Mouse (Mus musculus) forebrain, postnatal 0 days (tissue): Measurements from ENCODE around the gene Slc17a5. TPM values are rescaled to one million over a fixed set of nuclear protein-coding genes. Genes with fewer than 3 reads are reported as not detected.

Experiments
- ATAC-seq: fragments of 200-750 bp; cut with Nextera tagmentation; 2 replicates; pipeline ENCODE4 v1.8.0; 2017; ENCODE audit warnings: mild to moderate bottlenecking, moderate library complexity
- DNase-seq: peaks from one replicate; pipeline ENCODE4 v3.0.0-alpha.2; 2015
- H3K27ac ChIP-seq: fragments of 300-500 bp; sonication (generic); 2 replicates; pipeline ENCODE4 v1.5.1; 2014; ENCODE audit warnings: low read depth, mild to moderate bottlenecking, antibody characterized with exemption, low read length, moderate library complexity, mixed read lengths
- H3K27me3 ChIP-seq: fragments of 300-500 bp; sonication (generic); 2 replicates; pipeline ENCODE4 v1.6.1; 2014; ENCODE audit warnings: mild to moderate bottlenecking, low read length, mixed read lengths; ENCODE audit not compliant: insufficient read depth
- H3K36me3 ChIP-seq: fragments of 300-500 bp; sonication (generic); 2 replicates; pipeline ENCODE4 v1.6.1; 2014; ENCODE audit warnings: mild to moderate bottlenecking, moderate library complexity; ENCODE audit not compliant: insufficient read depth
- H3K4me1 ChIP-seq: fragments of 300-500 bp; sonication (generic); 2 replicates; pipeline ENCODE4 v1.6.1; 2014; ENCODE audit warnings: antibody characterized with exemption; ENCODE audit not compliant: insufficient read depth
- H3K4me2 ChIP-seq: fragments of 300-500 bp; sonication (generic); 2 replicates; pipeline ENCODE4 v1.6.1; 2014; ENCODE audit warnings: low read depth, mild to moderate bottlenecking, moderate library complexity
- H3K4me3 ChIP-seq: fragments of 300-500 bp; sonication (generic); 2 replicates; pipeline ENCODE4 v1.5.1; 2014; ENCODE audit warnings: low read depth, low read length, mixed read lengths
- H3K9ac ChIP-seq: fragments of 300-500 bp; sonication (generic); 2 replicates; pipeline ENCODE4 v1.6.1; 2014; ENCODE audit warnings: mild to moderate bottlenecking
- H3K9me3 ChIP-seq: fragments of 300-500 bp; sonication (generic); 2 replicates; pipeline ENCODE4 v1.6.1; 2016; ENCODE audit warnings: low read length
- CTCF ChIP-seq: sonication (generic); IDR thresholded peaks from 2 replicates; pipeline ENCODE4 v1.5.1; 2016; ENCODE audit warnings: antibody characterized with exemption, control low read depth, low read depth
- WGBS: fragments of 180-500 bp; shearing (Covaris S2); extraction: QIAGEN DNeasy Blood & Tissue Kit; methylation state at CpG from one replicate; pipeline ENCODE4 v1.1.7; 2014; 5-methylcytosine and 5-hydroxymethylcytosine counted together
- polyA plus RNA-seq: library from polyadenylated mRNA; unstranded; fragments of >200 nt; fragmentation: Nextera tagmentation; extraction: Ambion mirVana; gene quantifications from 2 replicates; pipeline ENCODE4 v1.2.1, GENCODE M21; 2015
- total RNA-seq: library from RNA; depleted of rRNA; stranded (reverse); fragments of >200 nt; gene quantifications from 2 replicates; pipeline ENCODE4 v1.2.3, GENCODE M21; 2014; rRNA removed

Slc17a5 gene
- total RNA-seq (11.1 and 11.5 TPM in 2 replicates), polyA plus RNA-seq (10.5 and 16.1 TPM in 2 replicates)

GRCm38 (mm10) chr9:78587914-78588313, at the start of gene Slc17a5:
Gene Slc17a5 (minus strand): TSS chr9:78588041.
- ATAC-seq (peak; percentile 99), DNase-seq (peak; percentile 96)
- Histone ChIP-seq H3K9ac (peak within 1 kb of the TSS; percentile 69), H3K27ac (peak within 1 kb of the TSS; percentile 69), H3K4me1 (no peaks in the 10 kb centered on the region), H3K4me2 (peak within 1 kb of the TSS; percentile 66), H3K9me3 (no peaks in the 10 kb centered on the region), H3K4me3 (peak within 1 kb of the TSS; percentile 86), H3K36me3 (peaks cover 4% of the 10 kb centered on the region; the same call in 1 of the 2 replicates), H3K27me3 (no peaks in the 10 kb centered on the region)
- 3% methylated on average over 27 of the region's 27 CpGs for WGBS
- peak; percentile 40 for TF ChIP-seq CTCF

DNA sequence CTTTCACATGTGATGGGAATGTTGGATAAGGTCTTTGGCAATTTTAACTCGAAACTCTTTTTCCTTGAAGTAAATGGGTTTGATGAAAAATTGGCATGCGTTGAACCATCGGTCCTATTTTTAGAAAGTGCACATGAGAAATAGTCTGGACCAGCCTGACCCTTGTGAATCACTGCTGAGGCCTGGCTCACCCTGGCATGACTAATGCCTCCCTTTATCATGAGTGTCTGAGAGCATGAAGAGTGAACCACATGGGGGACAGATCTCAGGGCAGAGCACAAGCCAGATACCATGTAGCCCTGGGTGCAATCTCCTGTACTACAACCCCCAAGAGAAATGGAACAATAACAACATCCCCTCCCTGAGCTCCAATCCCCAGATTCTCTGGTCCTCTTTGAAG, 46.1 kb upstream of the Slc17a5 start:
- no peaks in the 10 kb centered on the region for H3K4me1 ChIP-seq
- no peak overlapping the region for H3K4me3 ChIP-seq
- H3K27me3 ChIP-seq, result no peaks in the 10 kb centered on the region
- WGBS, result 93% methylated on average over 3 of the region's 3 CpGs
- no peak overlapping the region for H3K27ac ChIP-seq
- DNase-seq (no peak), ATAC-seq (no peak)
- H3K36me3 ChIP-seq, result no peaks in the 10 kb centered on the region
- no peaks in the 10 kb centered on the region for H3K9me3 ChIP-seq
- no peak overlapping the region for H3K9ac ChIP-seq
- no peak overlapping the region for H3K4me2 ChIP-seq
- no peak for TF ChIP-seq CTCF

GRCm38 (mm10) chr9:78631755-78632434, 44.1 kb upstream of the Slc17a5 start:
- no peak for TF ChIP-seq CTCF
- Histone ChIP-seq H3K36me3 (no peaks in the 10 kb centered on the region), H3K27me3 (no peaks in the 10 kb centered on the region), H3K9ac (no peak overlapping the region), H3K4me1 (no peaks in the 10 kb centered on the region), H3K4me2 (no peak overlapping the region), H3K9me3 (no peaks in the 10 kb centered on the region), H3K27ac (no peak overlapping the region), H3K4me3 (no peak overlapping the region)
- DNase-seq, result no peak
- ATAC-seq, result no peak
- 88% methylated on average over 6 of the region's 6 CpGs for WGBS

DNA sequence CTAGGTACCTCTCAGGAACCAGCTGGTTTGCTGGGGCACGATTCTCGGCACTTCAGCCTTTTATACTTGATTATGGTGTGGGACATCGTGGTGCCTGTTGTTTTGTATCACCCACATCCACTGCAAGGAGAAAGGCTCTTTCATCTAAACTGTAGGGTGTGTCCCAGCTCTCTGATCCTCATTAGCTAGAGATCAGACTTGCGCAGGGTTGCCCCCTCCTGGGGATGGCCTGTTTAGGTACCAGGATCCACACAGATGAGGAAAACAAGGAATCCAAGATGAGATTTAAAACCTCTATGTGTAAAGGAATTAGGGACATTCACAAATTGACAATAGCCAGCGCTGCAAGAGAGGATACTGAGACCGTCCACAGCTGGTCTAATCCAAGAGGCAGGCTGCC, 42.1 kb upstream of the Slc17a5 start:
- 49% methylated on average over 6 of the region's 6 CpGs for WGBS
- DNase-seq, result no peak

GRCm38 (mm10) chr9:78623301-78623747, 35.5 kb upstream of the Slc17a5 start:
- no peaks in the 10 kb centered on the region for H3K27me3 ChIP-seq
- no peaks in the 10 kb centered on the region for H3K36me3 ChIP-seq
- WGBS, result 82% methylated on average over 10 of the region's 10 CpGs
- no peak overlapping the region for H3K4me3 ChIP-seq
- no peaks in the 10 kb centered on the region for H3K4me1 ChIP-seq
- no peak for DNase-seq
- no peak overlapping the region for H3K9ac ChIP-seq
- no peak overlapping the region for H3K4me2 ChIP-seq
- ATAC-seq, result no peak
- no peak for TF ChIP-seq CTCF
- H3K27ac ChIP-seq, result no peak overlapping the region
- H3K9me3 ChIP-seq, result no peaks in the 10 kb centered on the region

More for the DNA sequence above, 42.1 kb upstream of the Slc17a5 start:
- Histone ChIP-seq H3K36me3 (no peaks in the 10 kb centered on the region), H3K9me3 (no peaks in the 10 kb centered on the region), H3K27me3 (no peaks in the 10 kb centered on the region), H3K4me3 (no peak overlapping the region), H3K4me2 (no peak overlapping the region), H3K9ac (no peak overlapping the region), H3K27ac (no peak overlapping the region), H3K4me1 (no peaks in the 10 kb centered on the region)
- TF ChIP-seq CTCF, result peak; percentile 26
- ATAC-seq, result no peak

DNA sequence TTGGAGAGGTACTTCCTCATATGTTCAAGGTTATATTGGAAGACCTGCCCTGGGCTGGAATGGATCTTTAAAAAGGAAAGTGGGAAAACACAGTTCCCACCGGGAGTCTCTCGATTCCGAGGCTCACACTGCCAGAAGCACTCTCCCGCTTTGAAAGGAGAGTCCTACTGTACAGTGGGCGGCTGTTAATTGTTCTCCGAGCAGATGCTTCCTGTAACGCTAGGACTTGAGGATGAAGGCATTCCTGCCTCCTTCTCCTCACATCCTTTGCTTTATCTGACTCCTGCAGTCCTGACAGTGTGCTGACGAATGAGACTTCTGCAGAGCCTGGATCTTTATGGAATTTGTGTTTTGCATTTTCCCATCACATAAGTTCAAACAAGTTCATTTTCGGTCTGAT, 31.4 kb upstream of the Slc17a5 start:
- Histone ChIP-seq H3K27ac (no peak overlapping the region), H3K4me3 (no peak overlapping the region), H3K9ac (no peak overlapping the region), H3K9me3 (no peaks in the 10 kb centered on the region), H3K36me3 (no peaks in the 10 kb centered on the region), H3K4me1 (peaks cover 3% of the 10 kb centered on the region; the same call in 1 of the 2 replicates), H3K27me3 (no peaks in the 10 kb centered on the region), H3K4me2 (no peak overlapping the region)
- no peak for ATAC-seq
- 87% methylated on average over 9 of the region's 9 CpGs for WGBS
- no peak for TF ChIP-seq CTCF
- DNase-seq, result no peak

DNA sequence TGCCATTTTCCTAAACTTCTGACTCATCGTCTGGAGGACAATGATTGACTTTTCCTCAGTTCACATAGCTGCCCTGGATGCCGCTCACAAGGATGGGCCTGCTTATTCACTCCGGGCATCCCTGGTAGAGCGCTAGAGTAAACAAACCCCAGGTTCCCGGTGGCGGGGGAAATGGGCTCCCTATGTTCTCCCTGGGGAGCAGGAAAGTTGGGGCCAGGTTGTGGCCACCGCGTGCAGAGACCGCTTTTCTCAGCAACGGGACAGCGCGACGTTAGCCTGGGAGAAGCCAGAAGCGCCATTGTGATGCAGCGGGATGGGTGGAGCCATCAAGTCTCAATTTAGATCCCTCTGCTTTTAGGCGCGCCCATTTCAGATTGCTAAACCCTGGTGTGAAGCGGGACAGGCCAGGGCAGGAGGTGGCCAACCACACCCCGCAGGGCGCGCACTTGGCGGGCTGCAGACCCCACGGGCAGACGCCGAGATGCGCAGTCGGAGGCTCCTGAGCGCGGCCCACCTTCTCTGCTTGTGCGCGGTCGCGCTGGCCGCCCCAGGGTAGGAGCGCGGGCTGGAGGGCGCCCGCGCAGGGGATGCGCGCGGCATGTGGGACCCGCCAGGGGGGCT, 27.7 kb upstream of the Slc17a5 start, which contains the start of gene Cd109:
Cd109 (plus strand) TSS at position 146 of the 621 bp plus-strand sequence.
- peak; percentile 65 for ATAC-seq

More for the DNA sequence above, 27.7 kb upstream of the Slc17a5 start, which contains the start of gene Cd109:
- Histone ChIP-seq H3K4me3 (peak within 1 kb of the TSS; percentile 62), H3K27ac (no peak within 1 kb of the TSS), H3K4me2 (peak within 1 kb of the TSS; percentile 100), H3K4me1 (peaks cover 3% of the 10 kb centered on the region; the same call in 1 of the 2 replicates), H3K9ac (peak within 1 kb of the TSS; percentile 57), H3K36me3 (no peaks in the 10 kb centered on the region), H3K9me3 (no peaks in the 10 kb centered on the region), H3K27me3 (no peaks in the 10 kb centered on the region)
- WGBS, result 2% methylated on average over 43 of the region's 43 CpGs
- no peak for TF ChIP-seq CTCF
- DNase-seq, result peak; percentile 39
